ENCODE assay signal across 9 mouse cellular contexts in the genomic region with DNA sequence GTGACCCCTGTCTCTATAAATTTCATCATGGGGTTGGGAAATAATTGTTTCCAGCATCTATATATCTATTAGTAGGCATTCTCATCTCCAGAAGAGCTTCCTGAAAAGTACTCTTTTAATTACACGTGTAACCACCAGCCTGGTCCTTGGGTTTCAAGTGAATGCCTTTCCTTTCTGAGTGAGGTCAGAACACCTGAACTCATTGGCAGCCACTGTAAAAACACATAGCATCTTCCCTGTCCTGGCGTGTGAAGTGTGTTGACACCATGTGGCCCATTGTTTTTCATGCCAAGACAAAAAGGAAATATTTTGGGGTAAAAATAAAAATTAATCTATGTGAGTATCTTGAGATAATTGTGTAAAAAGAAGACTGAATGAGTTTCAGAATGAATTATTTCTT.
DNase-seq lines count a peak whose midpoint lies in the region; ATAC-seq and TF ChIP-seq lines count a peak whose summit lies in the region.
"Had no signal": no experiment of that assay in that cellular context is flagged by ENCODE, and none has a peak within 500 bp of the region (broad histone marks: within the 10 kb centered on the region; RNA-seq: fewer than 3 reads in every experiment).

No protein-coding gene starts in this region.

- no peaks in the 10 kb centered on the region for H3K36me3 ChIP-seq in forebrain, postnatal 0 days (ENCODE audit: insufficient read depth)
- H3K36me3 ChIP-seq in midbrain, embryonic 12.5 days, result no peaks in the 10 kb centered on the region
- H3K36me3 ChIP-seq in intestine, postnatal 0 days (ENCODE audit: control insufficient read depth, insufficient read depth), result no peaks in the 10 kb centered on the region

- TF ChIP-seq CTCF in left cerebral cortex, adult 2 months (IDR thresholded peaks at IDR 0.05), result no peak
- no peak for TF ChIP-seq CTCF in forebrain, postnatal 0 days (IDR thresholded peaks at IDR 0.05; ENCODE audit: low read depth)
- no peak for TF ChIP-seq CTCF in intestine, postnatal 0 days (IDR thresholded peaks at IDR 0.05; ENCODE audit: low read depth)

- DNase-seq in left cerebral cortex, adult 2 months (ENCODE audit: extremely low spot score in 1 of 2, low spot score in 2 of 2), result no peak
- DNase-seq in left cerebral cortex, postnatal 14 days (ENCODE audit: low spot score in 2 of 2), result no peak
- DNase-seq in forebrain, postnatal 0 days, result no peak
- no peak for DNase-seq in ovary, postnatal 14 days (ENCODE audit: low spot score)
- DNase-seq in gastrocnemius, postnatal 10 days, result no peak
- no peak for DNase-seq in cerebellum, postnatal 4 days (ENCODE audit: low spot score in 2 of 2)

- 0 out of 2 replicates have a peak overlapping the region, but pooled peaks have one; percentile 14 for H3K4me2 ChIP-seq in forebrain, postnatal 0 days (ENCODE audit: low read depth)
- H3K4me2 ChIP-seq in midbrain, embryonic 12.5 days (replicated peaks), result no peak overlapping the region
- H3K4me2 ChIP-seq in intestine, postnatal 0 days (replicated peaks; ENCODE audit: low read depth), result no peak overlapping the region

- H3K9ac ChIP-seq in forebrain, postnatal 0 days, result no peak overlapping the region
- H3K9ac ChIP-seq in midbrain, embryonic 12.5 days (replicated peaks), result no peak overlapping the region
- H3K9ac ChIP-seq in intestine, postnatal 0 days (ENCODE audit: low read depth, low read length), result no peak overlapping the region

- 6% methylated on average over 2 of the region's 2 CpGs for WGBS in forebrain, postnatal 0 days
- 46% methylated on average over 2 of the region's 2 CpGs for WGBS in midbrain, embryonic 12.5 days
- 65% methylated on average over 2 of the region's 2 CpGs for WGBS in intestine, postnatal 0 days

- H3K4me3 ChIP-seq in left cerebral cortex, adult 2 months, result no peak overlapping the region
- no peak overlapping the region for H3K4me3 ChIP-seq in forebrain, postnatal 0 days (ENCODE audit: low read depth, low read length)
- no peak overlapping the region for H3K4me3 ChIP-seq in midbrain, embryonic 12.5 days
- no peak overlapping the region for H3K4me3 ChIP-seq in intestine, postnatal 0 days (ENCODE audit: low read depth, low read length)

- no peak for ATAC-seq in forebrain, postnatal 0 days
- ATAC-seq in midbrain, embryonic 12.5 days (ENCODE audit: low FRiP score, low read depth), result peak; percentile 60
- no peak for ATAC-seq in intestine, postnatal 0 days

- no peaks in the 10 kb centered on the region for H3K27me3 ChIP-seq in forebrain, postnatal 0 days (ENCODE audit: insufficient read depth, low read length)
- H3K27me3 ChIP-seq in midbrain, embryonic 12.5 days, result no peaks in the 10 kb centered on the region
- H3K27me3 ChIP-seq in intestine, postnatal 0 days (replicated peaks; ENCODE audit: control insufficient read depth, insufficient read depth, low read length), result no peaks in the 10 kb centered on the region

- intact Hi-C loops in left cerebral cortex, adult 2 months (cut with DNase I), result loop anchor here (2.0 kb wide), 2 partner anchors 58 to 130 kb away; no protein-coding TSS in a partner anchor
- intact Hi-C loops in left cerebral cortex, postnatal 14 days (cut with DNase I), result no loop called here

- no peaks in the 10 kb centered on the region for H3K9me3 ChIP-seq in forebrain, postnatal 0 days (ENCODE audit: low read length)
- H3K9me3 ChIP-seq in midbrain, embryonic 12.5 days, result no peaks in the 10 kb centered on the region
- no peaks in the 10 kb centered on the region for H3K9me3 ChIP-seq in intestine, postnatal 0 days (ENCODE audit: control insufficient read depth)

- peak overlapping the region; percentile 60 for H3K27ac ChIP-seq in left cerebral cortex, adult 2 months
- peak overlapping the region; percentile 89 for H3K27ac ChIP-seq in forebrain, postnatal 0 days (ENCODE audit: low read depth, low read length)
- H3K27ac ChIP-seq in midbrain, embryonic 12.5 days (replicated peaks), result peak overlapping the region; percentile 78
- H3K27ac ChIP-seq in intestine, postnatal 0 days (ENCODE audit: low read depth, low read length), result no peak overlapping the region
- H3K27ac ChIP-seq: stomach, postnatal 0 days had no signal

- H3K4me1 ChIP-seq in forebrain, postnatal 0 days (ENCODE audit: insufficient read depth), result peaks cover 23% of the 10 kb centered on the region
- H3K4me1 ChIP-seq in midbrain, embryonic 12.5 days, result peaks cover 23% of the 10 kb centered on the region
- H3K4me1 ChIP-seq in intestine, postnatal 0 days (replicated peaks; ENCODE audit: control insufficient read depth, insufficient read depth, low read length), result no peaks in the 10 kb centered on the region
